Mouse (Mus musculus) urinary bladder, adult 18-20 months (tissue): Measurements from ENCODE around the gene Mpg.

ENCODE experiments used
- DNase-seq, 2 experiments: peaks; one replicate each; pipeline ENCODE4 v3.0.0; 2022; ENCODE audit warnings: low spot score in 2 of 2, mixed read lengths in 2 of 2

The Mpg gene

GRCm38 (mm10) chr11:32231125-32231524 lies 4.8 kb downstream of the Mpg start:
- DNase-seq = no peak

GRCm38 (mm10) chr11:32232848-32233247 lies 6.5 kb downstream of the Mpg start:
- DNase-seq = no peak

- no peak for DNase-seq
These were observed 7.6 kb downstream of the Mpg start for GRCm38 (mm10) chr11:32233895-32234294.

GRCm38 (mm10) chr11:32234816-32235485 lies 8.6 kb downstream of the Mpg start:
- DNase-seq = no peak

- DNase-seq = peak in 1 of 2 experiments; percentile 40
These were observed 9.3 kb downstream of the Mpg start for GRCm38 (mm10) chr11:32235646-32236045.

- DNase-seq = no peak
These were observed 9.8 kb downstream of the Mpg start for GRCm38 (mm10) chr11:32236132-32236531.

GRCm38 (mm10) chr11:32236712-32237410 lies 10.6 kb downstream of the Mpg start:
- DNase-seq = no peak

GRCm38 (mm10) chr11:32237411-32237795 lies 11.1 kb downstream of the Mpg start:
- no peak for DNase-seq

- peak; percentile 36 to 70 for DNase-seq
These were observed 12.0 kb downstream of the Mpg start for GRCm38 (mm10) chr11:32238093-32238860.

GRCm38 (mm10) chr11:32241391-32241790 lies 15.1 kb downstream of the Mpg start:
- no peak for DNase-seq

- no peak for DNase-seq
These were observed 15.9 kb downstream of the Mpg start for GRCm38 (mm10) chr11:32242209-32242608.

- no peak for DNase-seq
These were observed 17.1 kb downstream of the Mpg start for GRCm38 (mm10) chr11:32243205-32243955.

- no peak for DNase-seq
These were observed 17.8 kb downstream of the Mpg start for GRCm38 (mm10) chr11:32244064-32244463.

GRCm38 (mm10) chr11:32244617-32245016 lies 18.3 kb downstream of the Mpg start:
- no peak for DNase-seq

GRCm38 (mm10) chr11:32245614-32246013 lies 19.3 kb downstream of the Mpg start:
- DNase-seq = no peak

GRCm38 (mm10) chr11:32247068-32247467 lies 20.8 kb downstream of the Mpg start:
- no peak for DNase-seq

- DNase-seq = no peak
These were observed 22.0 kb downstream of the Mpg start for GRCm38 (mm10) chr11:32248350-32248749.

- DNase-seq = no peak
These were observed 24.8 kb downstream of the Mpg start for GRCm38 (mm10) chr11:32250880-32251763.

GRCm38 (mm10) chr11:32253121-32253520 lies 26.8 kb downstream of the Mpg start:
- DNase-seq = no peak

- no peak for DNase-seq
These were observed 29.8 kb downstream of the Mpg start for GRCm38 (mm10) chr11:32256146-32256545.

GRCm38 (mm10) chr11:32256566-32256965 lies 30.3 kb downstream of the Mpg start:
- DNase-seq = no peak
